Mouse (Mus musculus) Muller cell, postnatal 12 days (primary cell): ENCODE data around the gene Zic5.

Experiments used
- DNase-seq: peaks from one replicate; pipeline ENCODE4 v3.0.0-alpha.2; 2015; ENCODE audit errors: inconsistent ontology term

Zic5 gene

DNA sequence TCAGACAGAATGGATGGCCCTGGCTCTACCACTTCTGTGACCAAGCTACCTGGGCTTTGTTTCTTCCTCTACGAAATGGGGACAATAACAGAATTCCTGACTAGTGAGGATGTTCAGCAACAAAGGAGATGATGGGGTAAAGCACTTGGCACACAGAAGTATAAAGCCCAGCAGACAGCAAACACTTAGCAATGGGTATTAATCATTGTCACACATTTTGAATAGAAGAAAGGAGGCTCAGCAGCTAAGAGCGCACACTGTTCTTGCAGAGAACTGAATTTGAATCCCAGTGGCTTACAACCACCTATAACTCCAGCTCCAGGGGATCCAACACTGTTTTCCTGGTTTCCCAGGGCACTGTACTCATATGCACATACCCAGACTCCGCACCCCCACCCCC is 37.8 kb downstream of the Zic5 start:
- no peak for DNase-seq

GRCm38 (mm10) chr14:122427204-122427560 is 38.3 kb downstream of the Zic5 start:
- peak; percentile 49 for DNase-seq

- peak; percentile 26 for DNase-seq
These were observed 38.8 kb downstream of the Zic5 start for GRCm38 (mm10) chr14:122426529-122427203.

DNA sequence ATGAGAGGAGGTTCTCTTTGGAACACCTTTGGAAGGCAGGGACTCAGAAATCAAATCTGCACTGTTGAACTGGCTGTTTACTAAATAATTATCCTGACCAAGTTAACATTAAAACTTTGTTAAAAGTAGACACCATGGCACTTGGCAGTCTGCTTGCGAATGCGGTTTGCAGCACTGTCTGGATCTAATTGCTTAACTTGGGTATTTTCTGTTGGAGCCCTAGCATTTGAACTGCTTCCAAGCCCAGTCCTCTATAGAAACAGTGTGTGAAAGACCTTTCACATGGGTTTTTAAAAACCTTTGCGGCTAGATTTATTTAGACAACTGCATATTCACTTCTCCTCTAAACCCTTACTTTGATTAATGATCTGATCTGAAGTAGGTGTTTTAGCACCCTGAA is 41.0 kb downstream of the Zic5 start:
- peak; percentile 64 for DNase-seq

- DNase-seq, result no peak
These were observed 49.2 kb downstream of the Zic5 start for GRCm38 (mm10) chr14:122416166-122416771.

- DNase-seq, result no peak
These were observed 50.7 kb downstream of the Zic5 start for GRCm38 (mm10) chr14:122414786-122415185.

DNA sequence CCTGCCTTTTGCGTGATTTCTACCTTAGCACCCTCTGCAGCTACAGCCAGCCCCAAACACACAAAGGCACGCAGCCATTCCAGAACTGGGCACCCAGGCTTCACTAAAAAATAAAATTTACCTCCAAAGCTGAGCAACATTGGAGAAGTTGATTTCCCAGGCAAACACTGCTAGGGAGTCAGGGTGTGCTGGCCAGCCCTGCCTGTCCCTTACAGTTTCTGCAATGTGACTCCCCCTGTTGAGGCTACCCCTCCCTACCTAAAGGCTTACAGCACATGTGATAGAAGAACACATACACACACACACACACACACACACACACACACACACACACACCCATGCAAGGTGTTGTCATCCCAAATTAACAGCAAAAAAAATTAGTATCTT is 51.9 kb downstream of the Zic5 start:
- DNase-seq, result no peak

DNA sequence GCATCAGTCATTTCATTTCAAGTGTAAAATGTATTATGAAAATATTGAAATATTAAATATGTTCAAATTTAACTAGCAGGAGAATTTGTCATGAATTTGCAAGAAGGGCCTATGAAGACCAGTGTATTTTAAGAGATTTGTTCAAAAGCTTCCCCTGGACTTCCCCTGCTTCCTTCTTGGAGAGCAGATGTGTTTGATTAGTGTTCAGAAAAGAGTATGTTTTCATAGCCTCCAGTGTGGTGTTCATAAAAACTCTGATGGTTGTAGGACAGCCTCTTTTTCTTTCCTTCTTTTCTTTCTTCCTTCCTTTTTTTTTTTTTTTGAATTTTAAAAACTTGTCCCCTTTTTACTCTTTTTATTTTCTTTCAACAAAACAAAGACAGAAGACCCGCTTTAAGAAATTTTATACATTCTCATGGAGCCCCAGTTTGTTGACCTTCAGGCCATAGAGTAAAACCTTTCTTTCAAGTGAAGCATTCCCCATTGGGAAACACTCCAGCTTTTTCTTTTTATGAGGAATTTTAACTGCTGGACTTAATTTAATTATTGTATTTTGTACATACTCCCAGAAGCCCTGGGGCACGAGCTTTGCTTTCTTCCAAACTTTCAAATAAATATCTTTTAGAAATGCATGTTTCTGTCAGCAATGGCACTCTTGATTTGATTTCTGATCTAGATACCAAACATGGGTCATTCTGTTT is 52.5 kb downstream of the Zic5 start:
- no peak for DNase-seq
